Mouse (Mus musculus) C2C12 (cell line): ENCODE measurements around the gene B3galt1. TPM values are rescaled to one million over a fixed set of nuclear protein-coding genes. Genes with fewer than 3 reads are reported as not detected.

Experiments used
- H3K27me3 ChIP-seq: one replicate; pipeline ENCODE4 v1.6.1; 2011; ENCODE audit not compliant: control insufficient read depth, insufficient read depth, insufficient read length
- H3K36me3 ChIP-seq: one replicate; pipeline ENCODE4 v1.6.1; 2011; ENCODE audit not compliant: control insufficient read depth, insufficient read depth
- H3K4me3 ChIP-seq: one replicate; pipeline ENCODE4 v1.5.1; 2011; ENCODE audit warnings: mild to moderate bottlenecking, control low read depth; ENCODE audit not compliant: poor library complexity, insufficient read depth, severe bottlenecking
- H3K79me2 ChIP-seq: one replicate; pipeline ENCODE4 v1.6.1; 2011; ENCODE audit not compliant: control insufficient read depth, insufficient read depth
- H3K79me3 ChIP-seq: one replicate; pipeline ENCODE4 v1.6.1; 2011; ENCODE audit warnings: low read depth, control low read depth
- H3ac ChIP-seq: one replicate; pipeline ENCODE3; 2011; ENCODE audit warnings: low read depth; ENCODE audit not compliant: control insufficient read depth, insufficient read length
- CEBPB ChIP-seq: IDR thresholded peaks from one replicate; pipeline ENCODE4 v1.6.1; 2011; ENCODE audit warnings: low read depth, mild to moderate bottlenecking, control low read depth, moderate library complexity
- CTCF ChIP-seq: IDR thresholded peaks from one replicate; pipeline ENCODE4 v1.5.1; 2011; ENCODE audit not compliant: control insufficient read depth, insufficient read depth, insufficient read length
- FOSL1 ChIP-seq: IDR thresholded peaks from one replicate; pipeline ENCODE4 v1.8.0; 2011; ENCODE audit warnings: mild to moderate bottlenecking, low read length; ENCODE audit not compliant: poor library complexity, insufficient read depth, severe bottlenecking
- MAX ChIP-seq: IDR thresholded peaks from one replicate; pipeline ENCODE4 v1.6.1; 2011; ENCODE audit warnings: mild to moderate bottlenecking, control low read depth
- MYOD1 ChIP-seq: IDR thresholded peaks from one replicate; pipeline ENCODE4 v1.6.1; 2011; ENCODE audit warnings: low read depth; ENCODE audit not compliant: control insufficient read depth, insufficient read length
- MYOG ChIP-seq: IDR thresholded peaks from one replicate; pipeline ENCODE4 v1.6.1; 2011; ENCODE audit not compliant: control insufficient read depth, insufficient read length; ENCODE audit errors: extremely low read depth
- USF1 ChIP-seq: IDR thresholded peaks from one replicate; pipeline ENCODE4 v1.6.1; 2011; ENCODE audit warnings: low read depth, mild to moderate bottlenecking, control low read depth, moderate library complexity
- polyA plus RNA-seq: library from polyadenylated mRNA; unstranded; fragments of >200 nt; fragmentation: generic; extraction: Trizol; gene quantifications from one replicate; pipeline ENCODE4 v1.2.1, GENCODE M21; 2012; ENCODE audit warnings: missing spikeins

B3galt1 gene
- polyA plus RNA-seq, 1 experiment = 1.4 TPM

DNA sequence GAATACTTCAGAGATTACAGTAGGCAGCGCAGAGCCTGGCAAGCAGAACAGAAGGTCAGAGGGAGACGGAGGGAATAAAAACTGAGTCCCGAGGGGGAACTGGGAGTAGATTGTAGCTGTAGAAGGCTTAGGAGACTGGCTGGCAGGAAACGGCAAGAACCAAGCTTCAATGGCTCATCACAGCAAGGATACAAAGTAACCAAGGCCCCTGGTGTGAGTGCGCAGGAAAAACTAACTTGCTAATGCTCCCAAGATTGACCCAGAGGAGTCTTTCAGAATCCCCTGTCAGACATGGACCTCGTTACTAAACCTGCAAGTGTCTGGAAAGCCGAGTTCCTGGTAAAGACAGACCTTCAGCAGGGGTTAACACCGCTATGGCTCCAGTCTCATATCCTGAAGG is 21.2 kb upstream of the B3galt1 start:
- no peak for TF ChIP-seq MYOG
- TF ChIP-seq MAX = no peak
- no peak for TF ChIP-seq FOSL1
- TF ChIP-seq USF1 = no peak
- no peak for TF ChIP-seq CTCF
- no peak for TF ChIP-seq MYOD1
- TF ChIP-seq CEBPB = no peak
- Histone ChIP-seq H3K36me3 (no peaks in the 10 kb centered on the region), H3K79me3 (no peaks in the 10 kb centered on the region), H3K79me2 (no peaks in the 10 kb centered on the region), H3K4me3 (no peak overlapping the region), H3K27me3 (no peaks in the 10 kb centered on the region), H3ac (no peak overlapping the region)

DNA sequence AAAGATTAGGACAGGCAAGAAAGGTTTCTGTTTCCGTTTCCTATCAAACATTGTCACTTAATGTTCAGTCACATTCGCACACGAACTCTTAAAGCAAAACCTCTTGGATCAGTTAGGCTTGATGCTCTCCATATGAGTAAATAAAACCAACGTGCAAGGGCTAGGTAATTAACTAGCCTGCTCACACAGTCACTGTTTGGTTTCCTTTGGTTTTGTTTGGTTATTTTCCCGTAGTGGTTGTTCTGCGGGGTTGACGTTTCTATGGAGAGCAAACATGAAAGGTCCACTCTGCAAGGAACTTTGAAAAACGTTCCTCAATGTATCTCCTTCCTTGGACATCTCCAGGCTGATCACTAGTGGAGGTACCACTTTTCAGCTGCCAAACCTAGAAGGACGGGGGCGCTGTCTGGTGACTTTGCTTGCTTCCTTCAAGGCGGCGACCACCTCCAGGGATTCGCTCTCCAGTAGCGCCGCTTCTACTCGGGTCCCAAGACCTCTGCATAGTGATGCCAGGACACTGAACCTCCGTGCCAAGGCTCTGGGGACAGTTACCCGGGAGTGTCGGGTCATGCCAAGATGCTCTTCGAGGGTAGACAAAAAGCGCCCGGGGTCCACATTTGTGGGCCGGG is 706 bp upstream of the B3galt1 start:
- Histone ChIP-seq H3K79me2 (no peaks in the 10 kb centered on the region), H3K36me3 (no peaks in the 10 kb centered on the region), H3ac (no peak overlapping the region), H3K4me3 (peak overlapping the region; percentile 43), H3K27me3 (no peaks in the 10 kb centered on the region), H3K79me3 (no peaks in the 10 kb centered on the region)
- no peak for TF ChIP-seq FOSL1
- peak; percentile 35 for TF ChIP-seq CTCF
- TF ChIP-seq MAX = no peak
- no peak for TF ChIP-seq MYOG
- no peak for TF ChIP-seq USF1
- no peak for TF ChIP-seq CEBPB

GRCm38 (mm10) chr2:67566566-67566965 is 895 bp downstream of the B3galt1 start:
- no peaks in the 10 kb centered on the region for H3K79me2 ChIP-seq
- no peak overlapping the region for H3ac ChIP-seq
- no peaks in the 10 kb centered on the region for H3K27me3 ChIP-seq
- H3K79me3 ChIP-seq = no peaks in the 10 kb centered on the region
- TF ChIP-seq MAX (no peak), USF1 (no peak), MYOG (no peak)
- no peaks in the 10 kb centered on the region for H3K36me3 ChIP-seq
- H3K4me3 ChIP-seq = peak overlapping the region; percentile 43

- no peaks in the 10 kb centered on the region for H3K79me2 ChIP-seq
- TF ChIP-seq MYOG (no peak), MYOD1 (no peak), MAX (no peak), USF1 (no peak), CTCF (no peak), FOSL1 (no peak), CEBPB (no peak)
- H3K36me3 ChIP-seq = no peaks in the 10 kb centered on the region
- H3ac ChIP-seq = no peak overlapping the region
- no peaks in the 10 kb centered on the region for H3K27me3 ChIP-seq
- no peaks in the 10 kb centered on the region for H3K79me3 ChIP-seq
- H3K4me3 ChIP-seq = no peak overlapping the region
Measured at GRCm38 (mm10) chr2:67567141-67567680, 1.5 kb downstream of the B3galt1 start.

GRCm38 (mm10) chr2:67576634-67577033 is 11.0 kb downstream of the B3galt1 start:
- no peaks in the 10 kb centered on the region for H3K27me3 ChIP-seq

GRCm38 (mm10) chr2:67583091-67583490 is 17.4 kb downstream of the B3galt1 start:
- Histone ChIP-seq H3K79me3 (no peaks in the 10 kb centered on the region), H3ac (no peak overlapping the region), H3K79me2 (no peaks in the 10 kb centered on the region), H3K36me3 (no peaks in the 10 kb centered on the region), H3K27me3 (no peaks in the 10 kb centered on the region), H3K4me3 (no peak overlapping the region)
- TF ChIP-seq FOSL1 = no peak
- no peak for TF ChIP-seq CTCF
- no peak for TF ChIP-seq USF1
- TF ChIP-seq MYOD1 = no peak
- no peak for TF ChIP-seq MYOG
- TF ChIP-seq MAX = no peak
- no peak for TF ChIP-seq CEBPB

More at GRCm38 (mm10) chr2:67576634-67577033, 11.0 kb downstream of the B3galt1 start:
- TF ChIP-seq MAX (no peak), CEBPB (no peak), MYOD1 (no peak)
- H3K36me3 ChIP-seq = no peaks in the 10 kb centered on the region
- H3K79me2 ChIP-seq = no peaks in the 10 kb centered on the region
- no peak overlapping the region for H3ac ChIP-seq
- H3K79me3 ChIP-seq = no peaks in the 10 kb centered on the region
- no peak overlapping the region for H3K4me3 ChIP-seq
